In genomic region chr13:83713661-83714291, GRCm38 (mm10) we compare ENCODE assay signal across 8 mouse cellular contexts.
DNase-seq lines count a peak whose midpoint lies in the region; ATAC-seq and TF ChIP-seq lines count a peak whose summit lies in the region.

No protein-coding gene starts in this region.

- peak overlapping the region; percentile 9; the same call in 1 of the 2 replicates for H3K4me3 ChIP-seq in heart, embryonic 12.5 days
- H3K4me3 ChIP-seq in heart, adult 2 months: no peak overlapping the region
- H3K4me3 ChIP-seq in neural tube, embryonic 13.5 days: peak overlapping the region; percentile 84

- H3K9ac ChIP-seq in heart, embryonic 12.5 days: no peak overlapping the region
- H3K9ac ChIP-seq in heart, adult 2 months (ENCODE audit: low read depth, low read length): no peak overlapping the region
- peak overlapping the region; percentile 100 for H3K9ac ChIP-seq in neural tube, embryonic 13.5 days

- H3K36me3 ChIP-seq in heart, embryonic 12.5 days: no peaks in the 10 kb centered on the region
- no peaks in the 10 kb centered on the region for H3K36me3 ChIP-seq in heart, adult 2 months (ENCODE audit: control insufficient read depth, insufficient read depth, low read length)
- no peaks in the 10 kb centered on the region for H3K36me3 ChIP-seq in neural tube, embryonic 13.5 days

- intact Hi-C loops in heart, adult 2 months (cut with DNase I): loop anchor here (2.0 kb wide), 2 partner anchors 633 to 1045 kb away; no protein-coding TSS in a partner anchor

- H3K4me1 ChIP-seq in heart, embryonic 12.5 days (replicated peaks): peaks cover 12% of the 10 kb centered on the region
- H3K4me1 ChIP-seq in heart, adult 2 months (ENCODE audit: control insufficient read depth, insufficient read depth, low read length): no peaks in the 10 kb centered on the region
- peaks cover 47% of the 10 kb centered on the region for H3K4me1 ChIP-seq in neural tube, embryonic 13.5 days (replicated peaks)

- no peak for ATAC-seq in heart, embryonic 12.5 days (ENCODE audit: insufficient number of reproducible peaks, low FRiP score)
- ATAC-seq in neural tube, embryonic 13.5 days (ENCODE audit: low read depth): no peak

- TF ChIP-seq POLR2A in heart, adult 2 months (IDR thresholded peaks at IDR 0.05; ENCODE audit: insufficient read depth, low read depth, low read length): no peak

- no peak for TF ChIP-seq EP300 in heart, adult 2 months (IDR thresholded peaks at IDR 0.05; ENCODE audit: insufficient read depth, low read depth, low read length)

- H3K79me2 ChIP-seq in heart, adult 2 months (replicated peaks; ENCODE audit: control insufficient read depth, insufficient read depth, low read length): no peaks in the 10 kb centered on the region

- WGBS in heart, embryonic 12.5 days: 2% methylated on average over 19 of the region's 19 CpGs
- 7% methylated on average over 19 of the region's 19 CpGs for WGBS in heart, adult 2 months
- WGBS in neural tube, embryonic 13.5 days: 1% methylated on average over 19 of the region's 19 CpGs

- H3K27ac ChIP-seq in heart, embryonic 12.5 days (ENCODE audit: poor library complexity, severe bottlenecking): no peak overlapping the region
- no peak overlapping the region for H3K27ac ChIP-seq in heart, adult 2 months
- H3K27ac ChIP-seq in neural tube, embryonic 13.5 days (replicated peaks): peak overlapping the region; percentile 100

- TF ChIP-seq CTCF in heart, adult 2 months (IDR thresholded peaks at IDR 0.05): no peak

- DNase-seq in heart, adult 2 months: no peak
- peak; percentile 46 for DNase-seq in embryo, embryonic 9.5 days (ENCODE audit: extremely low spot score)
- peak; percentile 9 for DNase-seq in layer of hippocampus, adult 9-10 months (ENCODE audit: low spot score)
- DNase-seq in gastrocnemius, adult 8-10 months (ENCODE audit: low spot score in 2 of 2): no peak
- no peak for DNase-seq in urinary bladder, postnatal 14 days (ENCODE audit: low spot score)
- DNase-seq in right cerebral cortex, postnatal 25 days: no peak

- H3K27me3 ChIP-seq in heart, embryonic 12.5 days (replicated peaks): peaks cover 79% of the 10 kb centered on the region
- H3K27me3 ChIP-seq in heart, adult 2 months (ENCODE audit: control insufficient read depth, insufficient read depth, low read length): peaks cover 25% of the 10 kb centered on the region
- H3K27me3 ChIP-seq in neural tube, embryonic 13.5 days: peaks cover 25% of the 10 kb centered on the region

- H3K4me2 ChIP-seq in heart, embryonic 12.5 days: peak overlapping the region; percentile 44
- H3K4me2 ChIP-seq in neural tube, embryonic 13.5 days: peak overlapping the region; percentile 69

- H3K9me3 ChIP-seq in heart, embryonic 12.5 days (replicated peaks): no peaks in the 10 kb centered on the region
- no peaks in the 10 kb centered on the region for H3K9me3 ChIP-seq in neural tube, embryonic 13.5 days

Comparison
In these comparisons a context has a peak if more than half of its experiments do, and no peak if none do; other contexts are left out.
1. DNase-seq: peak in embryo, embryonic 9.5 days (single experiment) and layer of hippocampus, adult 9-10 months (single experiment); none in heart, adult 2 months (0 of 2), gastrocnemius, adult 8-10 months (0 of 2), urinary bladder, postnatal 14 days (single experiment) and right cerebral cortex, postnatal 25 days (single experiment).